Mouse (Mus musculus) lung, embryonic 16.5 days (tissue): ENCODE data around the gene Ctsl. TPM values are rescaled to one million over a fixed set of nuclear protein-coding genes. Genes with fewer than 3 reads are reported as not detected.

ENCODE experiments used
- ATAC-seq: fragments of 200-750 bp; cut with Nextera tagmentation; 2 replicates; pipeline ENCODE4 v1.8.0; 2017; ENCODE audit warnings: low read depth, mild to moderate bottlenecking, moderate library complexity
- H3K27ac ChIP-seq: fragments of 300-500 bp; sonication (generic); 2 replicates; pipeline ENCODE4 v1.5.1; 2014; ENCODE audit warnings: mild to moderate bottlenecking, control low read depth, low read length
- H3K27me3 ChIP-seq: fragments of 300-500 bp; sonication (generic); 2 replicates; pipeline ENCODE4 v1.6.1; 2014; ENCODE audit warnings: low read depth, low read length, mixed read lengths; ENCODE audit not compliant: control insufficient read depth, insufficient read depth
- H3K36me3 ChIP-seq: fragments of 300-500 bp; sonication (generic); 2 replicates; pipeline ENCODE4 v1.6.1; 2014; ENCODE audit warnings: low read length; ENCODE audit not compliant: control insufficient read depth, insufficient read depth
- H3K4me1 ChIP-seq: fragments of 300-500 bp; sonication (generic); replicated peaks from 2 replicates; pipeline ENCODE4 v1.6.1; 2014; ENCODE audit warnings: low read length, mixed read lengths; ENCODE audit not compliant: control insufficient read depth, insufficient read depth
- H3K4me2 ChIP-seq: fragments of 300-500 bp; sonication (generic); 2 replicates; pipeline ENCODE4 v1.6.1; 2014; ENCODE audit warnings: low read depth, low read length, control low read depth
- H3K4me3 ChIP-seq: fragments of 300-500 bp; sonication (generic); 2 replicates; pipeline ENCODE4 v1.5.1; 2014; ENCODE audit warnings: mild to moderate bottlenecking, low read length, control low read depth
- H3K9ac ChIP-seq: fragments of 300-500 bp; sonication (generic); 2 replicates; pipeline ENCODE4 v1.6.1; 2014; ENCODE audit warnings: low read length, control low read depth
- H3K9me3 ChIP-seq: fragments of 300-500 bp; sonication (generic); 2 replicates; pipeline ENCODE4 v1.6.1; 2016; ENCODE audit warnings: low read length; ENCODE audit not compliant: control insufficient read depth
- WGBS: fragments of 180-500 bp; shearing (Covaris S2); extraction: QIAGEN DNeasy Blood & Tissue Kit; methylation state at CpG from one replicate; pipeline ENCODE4 v1.1.7; 2014; 5-methylcytosine and 5-hydroxymethylcytosine counted together
- polyA plus RNA-seq: library from polyadenylated mRNA; unstranded; fragments of >200 nt; fragmentation: Nextera tagmentation; extraction: Ambion mirVana; gene quantifications from 2 replicates; pipeline ENCODE4 v1.2.1, GENCODE M21; 2015

Gene Ctsl
- polyA plus RNA-seq, 1 experiment from 2014 or later: 175 TPM

- Histone ChIP-seq H3K27me3 (no peaks in the 10 kb centered on the region), H3K9me3 (no peaks in the 10 kb centered on the region), H3K9ac (no peak overlapping the region), H3K4me2 (no peak overlapping the region), H3K36me3 (no peaks in the 10 kb centered on the region), H3K4me1 (peaks cover 2% of the 10 kb centered on the region; the same call in 1 of the 2 replicates), H3K4me3 (no peak overlapping the region), H3K27ac (no peak overlapping the region)
- ATAC-seq: no peak
- 85% methylated on average over 8 of the region's 8 CpGs for WGBS
Observed at GRCm38 (mm10) chr13:64402951-64403460, 32.3 kb upstream of the Ctsl start.

- no peak overlapping the region for H3K4me2 ChIP-seq
- H3K9ac ChIP-seq: no peak overlapping the region
- H3K36me3 ChIP-seq: no peaks in the 10 kb centered on the region
- WGBS: 83% methylated on average over 10 of the region's 10 CpGs
- H3K9me3 ChIP-seq: no peaks in the 10 kb centered on the region
- no peaks in the 10 kb centered on the region for H3K27me3 ChIP-seq
- no peak for ATAC-seq
- H3K4me3 ChIP-seq: no peak overlapping the region
- H3K4me1 ChIP-seq: peaks cover 2% of the 10 kb centered on the region; the same call in 1 of the 2 replicates
- H3K27ac ChIP-seq: no peak overlapping the region
Observed at GRCm38 (mm10) chr13:64402504-64402949, 31.8 kb upstream of the Ctsl start.

GRCm38 (mm10) chr13:64402006-64402405 lies 31.3 kb upstream of the Ctsl start:
- H3K9ac ChIP-seq: no peak overlapping the region
- no peak for ATAC-seq
- H3K27ac ChIP-seq: no peak overlapping the region
- WGBS: 68% methylated on average over 3 of the region's 3 CpGs
- H3K36me3 ChIP-seq: no peaks in the 10 kb centered on the region
- no peak overlapping the region for H3K4me2 ChIP-seq
- no peak overlapping the region for H3K4me3 ChIP-seq
- peaks cover 2% of the 10 kb centered on the region; the same call in 1 of the 2 replicates for H3K4me1 ChIP-seq
- no peaks in the 10 kb centered on the region for H3K27me3 ChIP-seq
- H3K9me3 ChIP-seq: no peaks in the 10 kb centered on the region

- Histone ChIP-seq H3K4me2 (peak overlapping the region; percentile 38), H3K36me3 (no peaks in the 10 kb centered on the region), H3K9me3 (no peaks in the 10 kb centered on the region), H3K4me1 (peaks cover 2% of the 10 kb centered on the region; the same call in 1 of the 2 replicates), H3K4me3 (no peak overlapping the region), H3K27ac (peak overlapping the region; percentile 18; the same call in 1 of the 2 replicates), H3K9ac (no peak overlapping the region), H3K27me3 (no peaks in the 10 kb centered on the region)
- ATAC-seq: peak; percentile 72
- WGBS: 18% methylated on average over 7 of the region's 7 CpGs
Observed at GRCm38 (mm10) chr13:64400801-64401361, 30.2 kb upstream of the Ctsl start.

GRCm38 (mm10) chr13:64399906-64400305 lies 29.2 kb upstream of the Ctsl start:
- no peak for ATAC-seq
- H3K9ac ChIP-seq: no peak overlapping the region
- H3K9me3 ChIP-seq: no peaks in the 10 kb centered on the region
- H3K4me3 ChIP-seq: no peak overlapping the region
- 62% methylated on average over 3 of the region's 3 CpGs for WGBS
- H3K36me3 ChIP-seq: no peaks in the 10 kb centered on the region
- H3K4me2 ChIP-seq: no peak overlapping the region
- no peaks in the 10 kb centered on the region for H3K27me3 ChIP-seq
- H3K4me1 ChIP-seq: peaks cover 2% of the 10 kb centered on the region; the same call in 1 of the 2 replicates
- H3K27ac ChIP-seq: no peak overlapping the region

GRCm38 (mm10) chr13:64398065-64398464 lies 27.4 kb upstream of the Ctsl start:
- Histone ChIP-seq H3K27ac (no peak overlapping the region), H3K36me3 (no peaks in the 10 kb centered on the region), H3K27me3 (no peaks in the 10 kb centered on the region), H3K4me1 (peaks cover 2% of the 10 kb centered on the region; the same call in 1 of the 2 replicates), H3K9ac (no peak overlapping the region), H3K9me3 (no peaks in the 10 kb centered on the region), H3K4me3 (no peak overlapping the region), H3K4me2 (no peak overlapping the region)
- WGBS: 96% methylated on average over 1 of the region's 1 CpGs
- ATAC-seq: no peak

GRCm38 (mm10) chr13:64396979-64397378 lies 26.3 kb upstream of the Ctsl start:
- no peaks in the 10 kb centered on the region for H3K27me3 ChIP-seq
- 44% methylated on average over 8 of the region's 8 CpGs for WGBS
- H3K4me3 ChIP-seq: no peak overlapping the region
- H3K27ac ChIP-seq: no peak overlapping the region
- H3K4me1 ChIP-seq: peaks cover 2% of the 10 kb centered on the region; the same call in 1 of the 2 replicates
- H3K36me3 ChIP-seq: no peaks in the 10 kb centered on the region
- H3K4me2 ChIP-seq: no peak overlapping the region
- no peaks in the 10 kb centered on the region for H3K9me3 ChIP-seq
- no peak overlapping the region for H3K9ac ChIP-seq
- no peak for ATAC-seq

- no peak overlapping the region for H3K4me3 ChIP-seq
- no peak overlapping the region for H3K4me2 ChIP-seq
- no peak overlapping the region for H3K9ac ChIP-seq
- ATAC-seq: no peak
- no peaks in the 10 kb centered on the region for H3K36me3 ChIP-seq
- 63% methylated on average over 4 of the region's 4 CpGs for WGBS
- no peaks in the 10 kb centered on the region for H3K4me1 ChIP-seq
- no peak overlapping the region for H3K27ac ChIP-seq
- H3K9me3 ChIP-seq: no peaks in the 10 kb centered on the region
- no peaks in the 10 kb centered on the region for H3K27me3 ChIP-seq
Observed at GRCm38 (mm10) chr13:64388415-64388814, 17.7 kb upstream of the Ctsl start.

GRCm38 (mm10) chr13:64386048-64386447 lies 15.4 kb upstream of the Ctsl start:
- ATAC-seq: no peak
- H3K4me2 ChIP-seq: no peak overlapping the region
- H3K4me3 ChIP-seq: no peak overlapping the region
- H3K9me3 ChIP-seq: no peaks in the 10 kb centered on the region
- no peak overlapping the region for H3K9ac ChIP-seq
- H3K27ac ChIP-seq: no peak overlapping the region
- no peaks in the 10 kb centered on the region for H3K36me3 ChIP-seq
- no peaks in the 10 kb centered on the region for H3K27me3 ChIP-seq
- H3K4me1 ChIP-seq: no peaks in the 10 kb centered on the region
- 25% methylated on average over 2 of the region's 2 CpGs for WGBS
